Mouse (Mus musculus): ENCODE measurements around the gene Zzef1. TPM values are rescaled to one million over a fixed set of nuclear protein-coding genes. Genes with fewer than 3 reads are reported as not detected.

Zzef1 gene
- polyA plus RNA-seq, 1 experiment: 6.8 TPM

DNA sequence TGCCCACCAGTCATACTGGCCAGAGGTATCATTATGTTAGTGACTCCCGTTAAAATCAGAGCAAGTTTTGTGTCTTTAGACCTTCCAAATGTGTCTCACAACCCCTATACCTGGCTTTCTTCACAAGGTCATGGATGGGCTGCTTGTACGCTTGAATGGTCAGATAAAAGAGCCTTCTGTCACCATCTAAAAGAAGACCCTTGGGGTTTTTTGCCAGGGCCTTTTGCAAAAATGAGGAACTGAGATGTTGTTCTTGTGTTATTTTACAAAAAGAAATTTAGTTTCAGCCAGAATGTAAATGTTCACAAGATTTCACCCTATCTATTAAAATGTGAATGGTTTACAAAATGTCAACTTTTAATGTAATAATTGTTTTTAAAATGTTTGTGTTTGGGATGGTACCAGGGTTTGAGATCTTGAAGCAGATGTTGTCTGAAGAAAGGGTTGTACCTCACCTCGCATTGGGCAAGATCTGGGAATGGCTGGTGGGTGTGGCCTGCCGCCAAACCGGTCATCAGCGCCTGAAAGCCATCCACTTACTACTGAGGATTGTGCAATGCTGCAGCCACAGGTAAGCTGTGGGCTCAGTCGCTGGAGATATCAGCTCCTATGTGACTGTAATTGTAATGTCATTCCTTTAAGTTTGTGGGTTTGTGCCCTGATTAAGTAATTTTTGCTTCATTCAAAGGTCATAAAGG, 121.4 kb downstream of the Zzef1 start:
- Histone ChIP-seq H3K27me3 (ENCODE audit: control insufficient read depth, insufficient read depth, low read length, poor library complexity, severe bottlenecking) (no peaks in the 10 kb centered on the region), H3K4me3 (ENCODE audit: low read depth, low read length) (no peak overlapping the region), H3K9me3 (replicated peaks; ENCODE audit: control insufficient read depth, insufficient read depth, low read length, poor library complexity, severe bottlenecking) (no peaks in the 10 kb centered on the region), H3K36me3 (ENCODE audit: control insufficient read depth, insufficient read depth, low read length, poor library complexity, severe bottlenecking) (peaks cover 6% of the 10 kb centered on the region; the same call in 1 of the 2 replicates), H3K27ac (ENCODE audit: insufficient read depth, low read length) (no peak overlapping the region), H3K4me1 (ENCODE audit: control insufficient read depth, insufficient read depth, low read length) (no peaks in the 10 kb centered on the region), H3K9ac (ENCODE audit: low read depth, poor library complexity, severe bottlenecking) (no peak overlapping the region)
- TF ChIP-seq POLR2A (IDR thresholded peaks at IDR 0.05; ENCODE audit: insufficient read depth, low read length): no peak
- TF ChIP-seq EP300 (IDR thresholded peaks at IDR 0.05; ENCODE audit: insufficient read depth, low read depth, low read length): no peak
- TF ChIP-seq CTCF (IDR thresholded peaks at IDR 0.05; ENCODE audit: low read depth, low read length): no peak

- H3K9ac ChIP-seq (ENCODE audit: low read depth, poor library complexity, severe bottlenecking): no peak overlapping the region
- H3K4me1 ChIP-seq (ENCODE audit: control insufficient read depth, insufficient read depth, low read length): no peaks in the 10 kb centered on the region
- H3K36me3 ChIP-seq (ENCODE audit: control insufficient read depth, insufficient read depth, low read length, poor library complexity, severe bottlenecking): peaks cover 4% of the 10 kb centered on the region; the same call in 1 of the 2 replicates
- H3K9me3 ChIP-seq (replicated peaks; ENCODE audit: control insufficient read depth, insufficient read depth, low read length, poor library complexity, severe bottlenecking): no peaks in the 10 kb centered on the region
- H3K27ac ChIP-seq (ENCODE audit: insufficient read depth, low read length): no peak overlapping the region
- H3K27me3 ChIP-seq (ENCODE audit: control insufficient read depth, insufficient read depth, low read length, poor library complexity, severe bottlenecking): no peaks in the 10 kb centered on the region
- TF ChIP-seq CTCF (IDR thresholded peaks at IDR 0.05; ENCODE audit: low read depth, low read length): no peak
- TF ChIP-seq POLR2A (IDR thresholded peaks at IDR 0.05; ENCODE audit: insufficient read depth, low read length): no peak
- TF ChIP-seq EP300 (IDR thresholded peaks at IDR 0.05; ENCODE audit: insufficient read depth, low read depth, low read length): no peak
- no peak overlapping the region for H3K4me3 ChIP-seq (ENCODE audit: low read depth, low read length)
These were observed 127.1 kb downstream of the Zzef1 start for GRCm38 (mm10) chr11:72923116-72923515.

DNA sequence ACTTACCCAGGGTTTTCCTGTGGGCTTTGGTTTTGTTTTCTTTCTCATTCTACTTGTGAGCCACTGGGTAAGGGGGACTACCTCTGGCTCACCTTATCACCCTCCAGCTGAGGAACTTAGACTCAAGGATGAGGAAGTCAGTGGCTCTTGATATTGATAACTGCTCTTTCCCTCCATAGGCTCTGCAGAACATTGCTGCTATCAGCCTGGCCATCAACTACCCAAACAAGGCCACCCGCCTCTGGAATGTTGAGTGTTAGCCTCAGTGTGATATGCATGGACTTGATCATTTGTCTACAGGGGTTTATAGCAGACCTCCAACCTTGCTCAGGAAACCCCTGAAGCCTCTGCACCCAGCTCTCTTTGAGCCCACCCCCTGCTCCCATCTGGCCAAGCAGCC, 128.4 kb downstream of the Zzef1 start:
- Histone ChIP-seq H3K27ac (ENCODE audit: insufficient read depth, low read length) (no peak overlapping the region), H3K36me3 (ENCODE audit: control insufficient read depth, insufficient read depth, low read length, poor library complexity, severe bottlenecking) (no peaks in the 10 kb centered on the region), H3K4me3 (ENCODE audit: low read depth, low read length) (no peak overlapping the region), H3K4me1 (ENCODE audit: control insufficient read depth, insufficient read depth, low read length) (no peaks in the 10 kb centered on the region), H3K9me3 (replicated peaks; ENCODE audit: control insufficient read depth, insufficient read depth, low read length, poor library complexity, severe bottlenecking) (no peaks in the 10 kb centered on the region), H3K27me3 (ENCODE audit: control insufficient read depth, insufficient read depth, low read length, poor library complexity, severe bottlenecking) (no peaks in the 10 kb centered on the region), H3K9ac (ENCODE audit: low read depth, poor library complexity, severe bottlenecking) (no peak overlapping the region)
- TF ChIP-seq EP300 (IDR thresholded peaks at IDR 0.05; ENCODE audit: insufficient read depth, low read depth, low read length): no peak
- TF ChIP-seq CTCF (IDR thresholded peaks at IDR 0.05; ENCODE audit: low read depth, low read length): no peak
- no peak for TF ChIP-seq POLR2A (IDR thresholded peaks at IDR 0.05; ENCODE audit: insufficient read depth, low read length)

DNA sequence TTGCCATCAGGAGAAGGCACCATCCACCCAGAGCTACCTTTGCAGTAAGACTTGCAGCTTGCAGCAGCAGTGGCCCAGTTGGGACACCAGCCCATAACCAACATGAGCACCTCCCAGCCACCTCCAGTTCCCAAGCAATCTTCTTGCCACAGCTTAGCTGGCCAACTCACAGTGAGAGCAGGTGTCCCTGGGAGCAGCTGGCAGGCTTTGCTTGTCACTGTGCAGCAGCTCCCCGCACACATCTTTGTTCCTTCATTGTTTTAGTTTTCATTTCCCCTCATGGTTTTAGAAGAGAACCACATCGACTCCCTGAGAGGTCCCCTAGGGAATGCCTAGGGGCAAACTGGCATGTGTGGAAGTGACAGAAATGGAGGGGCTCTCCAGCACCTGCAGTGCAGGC, 129.0 kb downstream of the Zzef1 start:
- Histone ChIP-seq H3K4me1 (ENCODE audit: control insufficient read depth, insufficient read depth, low read length) (no peaks in the 10 kb centered on the region), H3K9ac (ENCODE audit: low read depth, poor library complexity, severe bottlenecking) (no peak overlapping the region), H3K27ac (ENCODE audit: insufficient read depth, low read length) (no peak overlapping the region), H3K4me3 (ENCODE audit: low read depth, low read length) (no peak overlapping the region), H3K36me3 (ENCODE audit: control insufficient read depth, insufficient read depth, low read length, poor library complexity, severe bottlenecking) (no peaks in the 10 kb centered on the region), H3K9me3 (replicated peaks; ENCODE audit: control insufficient read depth, insufficient read depth, low read length, poor library complexity, severe bottlenecking) (no peaks in the 10 kb centered on the region), H3K27me3 (ENCODE audit: control insufficient read depth, insufficient read depth, low read length, poor library complexity, severe bottlenecking) (no peaks in the 10 kb centered on the region)
- TF ChIP-seq CTCF (IDR thresholded peaks at IDR 0.05; ENCODE audit: low read depth, low read length) (no peak), POLR2A (IDR thresholded peaks at IDR 0.05; ENCODE audit: insufficient read depth, low read length) (no peak), EP300 (IDR thresholded peaks at IDR 0.05; ENCODE audit: insufficient read depth, low read depth, low read length) (no peak)

DNA sequence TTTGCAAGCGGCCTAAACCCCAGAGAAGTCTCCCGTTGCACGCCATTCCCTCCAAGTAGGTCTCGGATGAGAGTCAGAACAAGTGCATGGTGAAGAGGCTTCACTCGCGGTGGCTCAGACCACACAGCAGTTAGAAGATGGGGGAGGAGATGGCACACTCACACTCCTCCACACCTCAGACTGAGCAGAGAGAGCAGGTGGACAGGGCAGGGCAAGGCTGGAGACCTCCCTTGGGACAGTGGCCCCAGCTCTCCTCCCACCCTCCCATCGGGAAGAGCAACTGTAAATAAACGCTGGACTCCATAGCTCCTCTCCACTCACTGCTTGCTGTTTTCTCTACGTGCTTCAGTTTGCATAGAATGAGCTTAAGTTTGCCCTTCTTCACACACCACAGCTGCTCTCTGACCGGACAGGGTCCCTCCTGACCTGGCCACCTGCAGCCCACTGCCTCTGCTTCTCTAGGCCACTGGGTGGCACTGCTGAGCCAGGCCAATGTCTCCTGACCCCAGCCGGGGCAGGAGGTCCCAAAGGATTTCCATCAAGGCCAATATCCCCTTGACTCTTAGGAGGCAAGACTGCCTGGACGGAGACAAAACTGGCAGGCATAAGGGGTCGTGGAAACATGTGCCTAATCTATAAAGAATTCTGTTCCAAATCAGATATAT, 130.3 kb downstream of the Zzef1 start:
- no peak overlapping the region for H3K27ac ChIP-seq (ENCODE audit: insufficient read depth, low read length)

GRCm38 (mm10) chr11:72928516-72928915, 132.5 kb downstream of the Zzef1 start:
- Histone ChIP-seq H3K4me1 (ENCODE audit: control insufficient read depth, insufficient read depth, low read length) (no peaks in the 10 kb centered on the region), H3K9ac (ENCODE audit: low read depth, poor library complexity, severe bottlenecking) (no peak overlapping the region), H3K27me3 (ENCODE audit: control insufficient read depth, insufficient read depth, low read length, poor library complexity, severe bottlenecking) (no peaks in the 10 kb centered on the region), H3K9me3 (replicated peaks; ENCODE audit: control insufficient read depth, insufficient read depth, low read length, poor library complexity, severe bottlenecking) (no peaks in the 10 kb centered on the region), H3K36me3 (ENCODE audit: control insufficient read depth, insufficient read depth, low read length, poor library complexity, severe bottlenecking) (no peaks in the 10 kb centered on the region), H3K4me3 (ENCODE audit: low read depth, low read length) (no peak overlapping the region), H3K27ac (ENCODE audit: insufficient read depth, low read length) (no peak overlapping the region)
- no peak for TF ChIP-seq POLR2A (IDR thresholded peaks at IDR 0.05; ENCODE audit: insufficient read depth, low read length)
- TF ChIP-seq EP300 (IDR thresholded peaks at IDR 0.05; ENCODE audit: insufficient read depth, low read depth, low read length): no peak
- no peak for TF ChIP-seq CTCF (IDR thresholded peaks at IDR 0.05; ENCODE audit: low read depth, low read length)

More for the DNA sequence above, 130.3 kb downstream of the Zzef1 start:
- no peak overlapping the region for H3K9ac ChIP-seq (ENCODE audit: low read depth, poor library complexity, severe bottlenecking)
- no peaks in the 10 kb centered on the region for H3K4me1 ChIP-seq (ENCODE audit: control insufficient read depth, insufficient read depth, low read length)
- H3K9me3 ChIP-seq (replicated peaks; ENCODE audit: control insufficient read depth, insufficient read depth, low read length, poor library complexity, severe bottlenecking): no peaks in the 10 kb centered on the region
- H3K4me3 ChIP-seq (ENCODE audit: low read depth, low read length): no peak overlapping the region
- H3K36me3 ChIP-seq (ENCODE audit: control insufficient read depth, insufficient read depth, low read length, poor library complexity, severe bottlenecking): no peaks in the 10 kb centered on the region
- no peaks in the 10 kb centered on the region for H3K27me3 ChIP-seq (ENCODE audit: control insufficient read depth, insufficient read depth, low read length, poor library complexity, severe bottlenecking)
- TF ChIP-seq POLR2A (IDR thresholded peaks at IDR 0.05; ENCODE audit: insufficient read depth, low read length): no peak
- TF ChIP-seq CTCF (IDR thresholded peaks at IDR 0.05; ENCODE audit: low read depth, low read length): peak; percentile 95
